Mouse (Mus musculus) lung, adult 2 months (tissue): ENCODE results near the gene Rragc.

Source experiments
- CTCF ChIP-seq: fragments of 200-500 bp; IDR thresholded peaks from 2 replicates; pipeline ENCODE4 v1.5.1; 2011; ENCODE audit warnings: mild to moderate bottlenecking, low read length, control low read depth; ENCODE audit not compliant: insufficient read depth
- POLR2A ChIP-seq: fragments of 200-500 bp; IDR thresholded peaks from 2 replicates; pipeline ENCODE4 v1.6.1; 2011; ENCODE audit warnings: low read depth, mild to moderate bottlenecking, control low read depth, low read length, borderline replicate concordance; ENCODE audit errors: extremely low read depth

DNA sequence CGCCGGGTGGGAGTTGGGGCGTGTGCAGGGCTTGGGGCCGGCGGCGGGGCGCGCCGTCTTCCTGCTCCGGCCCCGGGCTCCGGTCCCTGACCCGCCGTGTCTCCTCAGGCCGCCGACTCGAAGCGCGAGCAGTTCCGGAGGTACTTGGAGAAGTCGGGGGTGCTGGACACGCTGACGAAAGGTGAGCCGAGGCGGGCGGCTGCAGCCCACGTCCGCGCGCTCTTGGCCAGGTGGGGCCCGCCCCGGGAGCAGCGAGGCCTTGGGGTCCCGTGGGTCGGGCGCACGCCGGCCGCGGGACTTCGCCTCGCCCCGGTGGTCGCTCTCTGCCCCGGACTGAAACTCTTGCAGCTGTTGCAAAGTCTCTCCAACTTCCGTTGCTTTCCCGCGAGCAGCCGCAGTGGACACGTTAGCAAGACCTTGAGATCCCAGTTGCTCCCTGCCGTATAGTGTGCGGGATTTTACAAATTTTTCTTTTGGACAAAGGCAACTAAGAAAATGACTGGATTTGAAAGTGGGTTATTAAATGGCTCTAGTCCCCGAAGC, 12.0 kb upstream of the Rragc start:
- no peak for TF ChIP-seq CTCF
- TF ChIP-seq POLR2A = no peak
